Mouse (Mus musculus): ENCODE measurements around the gene Traf4. TPM values are rescaled to one million over a fixed set of nuclear protein-coding genes. Genes with fewer than 3 reads are reported as not detected.
"Not testable (repeated sequence)": the region's sequence is repeated elsewhere in the genome, so short reads cannot be mapped to it uniquely, and the experiment has no call there.

Traf4 gene
- total RNA-seq, 2 experiments from 2014 or later, result 16.1 to 19.9 TPM

DNA sequence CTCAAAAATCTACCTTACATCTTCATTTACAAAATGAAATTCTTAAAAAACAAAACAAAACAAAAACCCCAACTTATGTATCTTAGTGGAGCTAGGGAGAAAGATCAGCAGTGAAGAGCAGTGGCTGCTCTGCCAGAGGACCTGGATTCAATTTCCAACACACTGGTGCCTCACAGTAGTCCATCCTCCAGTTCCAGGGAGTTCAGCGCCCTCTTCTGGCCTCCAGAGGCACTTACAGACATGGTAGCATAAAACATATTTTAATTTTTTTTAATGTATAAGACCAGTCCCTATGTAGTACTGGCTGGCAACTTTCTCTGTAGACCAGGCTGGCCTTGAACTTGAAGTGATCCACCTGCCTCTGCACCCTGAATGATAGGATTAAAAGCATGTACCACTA lies 14.2 kb downstream of the Traf4 start:
- DNase-seq (ENCODE audit: extremely low spot score in 1 of 2, low spot score in 1 of 2), result no peak

DNA sequence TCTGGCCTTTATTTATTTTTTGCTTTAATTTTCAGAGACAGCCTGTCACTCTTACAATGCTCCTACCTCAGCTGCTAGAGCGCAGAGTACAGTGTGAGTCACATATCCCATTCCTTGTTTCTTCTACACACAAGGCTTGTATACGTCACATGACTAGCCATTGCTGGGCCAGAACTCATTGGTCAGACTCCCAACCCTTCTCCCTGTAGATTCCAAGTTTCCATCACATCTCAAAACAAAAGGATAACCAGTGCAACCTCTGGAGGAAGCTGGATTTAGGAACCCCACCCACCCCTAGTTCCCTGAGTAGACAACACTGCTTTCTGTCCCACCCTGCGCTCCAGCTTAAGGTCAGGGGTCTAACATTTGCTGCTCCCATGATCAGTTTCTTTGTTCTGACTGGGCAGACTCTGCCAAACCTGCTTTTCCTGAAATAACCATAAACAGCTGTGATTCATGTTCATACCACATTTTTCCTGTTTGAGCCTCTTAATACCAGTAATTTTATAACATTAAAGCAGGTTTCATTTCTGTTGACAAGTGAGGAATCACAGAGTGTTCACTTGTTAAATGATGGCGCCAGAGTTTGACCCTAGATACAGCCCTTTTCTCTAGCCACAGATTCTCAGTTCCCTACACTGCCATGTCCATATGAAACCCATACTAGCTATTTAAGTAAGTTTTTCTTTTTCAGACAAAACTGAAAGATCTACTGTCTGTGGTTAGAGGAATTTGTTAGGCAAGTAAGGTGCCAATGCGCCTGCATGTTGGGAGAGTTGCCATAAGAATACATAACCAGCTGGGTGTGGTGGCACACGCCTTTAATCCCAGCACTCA lies 18.5 kb downstream of the Traf4 start:
- DNase-seq (ENCODE audit: extremely low spot score in 1 of 2, low spot score in 1 of 2), result no peak

DNA sequence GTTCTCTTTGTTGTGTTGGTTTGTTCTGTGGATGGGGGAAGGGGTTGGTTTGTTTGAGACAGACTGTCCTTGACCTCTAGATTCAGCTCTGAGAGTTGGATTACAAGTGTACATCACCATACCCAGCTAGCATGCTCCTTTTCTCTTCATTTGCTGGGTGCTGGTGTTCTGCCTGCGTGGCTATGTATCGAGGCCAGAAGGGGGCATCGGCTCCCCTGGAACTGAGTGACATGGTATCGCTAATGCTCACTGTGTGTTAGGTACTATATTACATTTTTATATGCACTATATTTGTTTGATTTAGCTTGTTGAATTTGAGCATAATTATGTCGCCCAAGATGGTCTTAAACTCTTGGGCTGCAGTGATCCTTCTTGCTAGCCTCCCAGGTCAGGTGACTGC lies 19.2 kb downstream of the Traf4 start:
- no peak for DNase-seq (ENCODE audit: extremely low spot score in 1 of 2, low spot score in 1 of 2)

DNA sequence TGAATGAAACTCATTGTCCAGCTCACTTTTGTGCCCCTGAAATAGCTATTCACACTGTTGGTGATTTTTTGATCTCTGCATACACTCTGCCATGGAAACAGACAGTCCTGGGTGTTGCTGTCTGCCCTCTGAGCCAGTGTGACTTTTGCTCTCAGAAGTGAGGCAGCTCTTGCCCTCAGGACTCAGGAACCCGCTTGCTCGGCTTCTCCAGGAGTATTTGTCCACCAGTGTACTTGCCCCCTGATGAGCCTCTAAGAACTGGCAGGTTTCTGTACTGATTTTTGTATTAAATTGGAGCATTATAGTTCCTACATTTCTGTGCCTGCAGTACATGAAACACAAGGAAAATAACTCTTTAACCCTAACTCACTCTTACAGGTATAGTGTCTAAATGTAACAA lies 21.9 kb downstream of the Traf4 start:
- no peak for DNase-seq (ENCODE audit: extremely low spot score in 1 of 2, low spot score in 1 of 2)

DNA sequence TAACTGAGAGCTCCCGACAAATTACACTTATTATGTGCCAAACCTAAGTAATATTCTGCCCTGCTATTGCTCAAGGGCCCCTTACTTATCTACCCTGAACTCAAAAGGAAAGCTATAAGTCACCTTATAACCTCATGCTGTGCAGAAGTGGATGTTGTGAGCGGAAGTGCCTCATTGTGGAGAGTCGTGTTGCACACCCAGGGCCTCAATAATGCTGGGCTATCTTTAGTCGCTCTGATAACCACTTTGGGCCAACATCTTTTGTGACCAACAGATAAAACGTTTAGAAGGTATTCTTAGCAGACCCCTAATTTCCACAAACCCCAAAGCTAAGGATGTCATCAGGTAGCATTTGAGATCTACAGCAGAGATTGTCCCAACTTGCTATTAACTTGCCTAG lies 24.7 kb downstream of the Traf4 start:
- no peak for DNase-seq (ENCODE audit: extremely low spot score in 1 of 2, low spot score in 1 of 2)

DNA sequence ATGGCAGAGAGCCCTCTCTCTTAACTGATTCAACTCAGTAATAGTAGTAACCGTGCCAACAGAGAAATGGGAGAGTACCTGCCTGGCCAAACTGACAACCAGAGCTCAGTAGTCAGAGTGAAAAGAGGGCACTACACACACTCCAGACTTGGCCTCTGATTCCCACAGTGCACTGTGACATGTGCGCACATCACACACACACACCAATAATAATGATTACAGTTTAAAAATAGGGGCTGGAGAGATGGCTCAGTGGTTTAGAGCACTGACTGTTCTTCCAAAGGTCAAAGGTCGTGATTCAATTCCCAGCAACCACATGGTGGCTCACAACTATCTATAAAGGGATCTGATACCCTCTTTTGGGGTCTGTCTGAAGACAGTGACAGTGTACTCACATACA lies 27.4 kb downstream of the Traf4 start:
- DNase-seq (ENCODE audit: extremely low spot score in 1 of 2, low spot score in 1 of 2), result no peak

DNA sequence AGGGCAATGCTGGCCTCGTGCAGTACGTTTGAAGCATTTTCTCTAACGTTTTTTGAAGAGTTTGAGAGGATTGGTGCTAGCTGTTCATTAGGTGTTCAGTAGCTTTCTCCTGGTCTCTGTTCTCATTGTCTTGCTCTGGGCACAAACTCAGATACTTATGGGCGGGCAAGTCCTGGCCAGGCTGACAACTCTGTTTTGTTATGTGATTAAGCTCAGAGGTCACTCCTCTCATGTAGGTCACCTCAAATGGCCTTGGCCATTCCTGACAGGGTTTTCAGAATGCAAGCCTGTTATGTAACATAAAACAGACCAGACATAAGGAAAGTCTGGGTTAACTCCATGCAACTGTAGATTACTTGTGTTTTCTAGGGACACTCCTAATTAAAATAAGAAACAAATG lies 27.8 kb downstream of the Traf4 start:
- DNase-seq (ENCODE audit: extremely low spot score in 1 of 2, low spot score in 1 of 2), result no peak

DNA sequence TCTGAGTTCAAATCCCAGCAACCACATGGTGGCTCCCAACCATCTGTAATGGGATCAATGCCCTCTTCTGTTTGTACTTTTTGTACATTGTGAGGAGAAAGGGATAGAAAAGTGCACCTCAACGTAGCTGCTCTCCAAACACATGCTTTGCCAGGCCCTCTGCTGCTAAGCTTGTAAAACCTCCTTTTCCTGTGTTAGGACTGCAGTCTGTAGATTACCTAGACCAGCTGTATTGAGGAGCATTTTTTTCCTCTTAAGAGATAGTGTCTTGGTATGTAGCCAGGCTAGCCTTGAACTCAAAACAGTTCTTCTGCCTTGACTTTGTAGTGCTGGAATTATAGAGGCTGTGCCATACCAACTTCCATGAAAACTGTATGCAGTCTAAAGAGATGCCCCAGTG lies 29.3 kb downstream of the Traf4 start:
- no peak for DNase-seq (ENCODE audit: extremely low spot score in 1 of 2, low spot score in 1 of 2)

DNA sequence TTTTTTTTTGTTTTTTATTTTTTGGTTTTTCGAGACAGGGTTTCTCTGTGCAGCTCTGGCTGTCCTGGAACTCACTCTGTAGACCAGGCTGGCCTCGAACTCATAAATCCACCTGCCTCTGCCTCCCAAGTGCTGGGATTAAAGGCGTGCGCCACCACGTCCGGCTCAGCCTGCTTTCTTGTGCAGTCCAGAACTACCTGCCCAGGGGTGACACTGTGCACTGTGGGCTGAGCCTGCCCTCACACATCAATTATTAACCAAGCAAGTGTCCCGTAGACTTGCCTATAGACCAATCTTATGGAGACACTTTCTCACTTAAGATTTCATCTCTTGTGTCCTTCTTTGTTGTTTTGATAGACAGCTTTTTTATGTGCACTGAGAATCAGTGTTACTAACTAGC lies 30.1 kb downstream of the Traf4 start:
- not testable (repeated sequence) for DNase-seq (ENCODE audit: extremely low spot score in 1 of 2, low spot score in 1 of 2)

DNA sequence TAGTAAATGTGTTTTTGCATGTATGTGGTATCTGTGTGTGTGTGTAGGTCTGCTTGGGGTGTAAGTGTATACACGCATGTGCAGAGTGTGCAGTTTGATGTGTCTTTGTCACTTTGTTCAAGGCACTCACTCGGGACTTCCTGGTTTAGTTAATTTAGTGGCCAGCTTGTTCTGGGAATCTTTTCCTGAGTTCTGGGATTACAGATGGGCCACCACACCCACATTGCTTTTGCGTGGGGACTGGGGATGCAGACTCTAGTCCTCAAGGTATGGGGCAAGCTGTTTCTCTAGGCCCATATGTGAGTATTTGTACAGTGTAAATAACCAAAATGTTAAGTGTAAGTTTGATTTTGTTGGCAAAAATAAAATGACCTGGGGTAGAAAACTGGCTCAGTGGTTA lies 31.0 kb downstream of the Traf4 start:
- DNase-seq (ENCODE audit: extremely low spot score in 1 of 2, low spot score in 1 of 2), result no peak

DNA sequence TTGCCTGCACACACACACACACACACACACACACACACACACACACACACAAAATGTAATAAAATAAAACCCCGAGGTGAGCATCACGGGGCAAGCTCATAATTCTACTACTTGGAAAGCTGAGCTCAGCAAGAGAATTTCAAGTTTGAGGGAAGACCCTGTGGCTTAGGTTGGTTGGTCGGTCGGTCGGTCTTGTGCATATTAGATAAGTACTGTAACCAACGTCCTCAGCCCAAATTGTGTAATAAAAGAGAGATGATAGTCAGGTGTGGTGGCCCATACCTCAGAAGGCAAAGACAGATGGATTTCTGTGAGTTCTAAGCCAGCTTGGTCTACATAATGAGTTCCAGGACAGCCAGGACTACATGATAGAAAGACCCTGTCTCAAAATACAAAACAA lies 31.5 kb downstream of the Traf4 start:
- DNase-seq (ENCODE audit: extremely low spot score in 1 of 2, low spot score in 1 of 2), result no peak

DNA sequence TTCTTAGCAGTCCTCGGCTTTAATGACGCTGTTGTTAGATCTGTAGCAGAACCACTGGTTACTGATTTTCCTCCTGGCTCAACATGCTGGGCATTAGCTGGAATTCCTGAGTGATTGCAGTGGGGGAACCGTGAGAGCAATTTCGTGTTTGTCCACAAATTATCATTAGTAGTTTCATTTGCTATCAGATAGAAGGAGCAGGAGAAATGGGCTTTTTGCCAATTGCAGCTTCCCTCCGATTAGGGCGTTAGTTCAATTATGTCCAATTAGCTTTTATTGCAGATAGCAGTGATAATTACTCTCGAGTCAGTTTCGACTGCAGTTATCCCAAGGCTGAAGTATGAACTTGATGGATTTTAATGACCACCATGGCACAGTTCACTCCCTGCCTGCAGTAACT lies 35.9 kb downstream of the Traf4 start:
- no peak for DNase-seq (ENCODE audit: extremely low spot score in 1 of 2, low spot score in 1 of 2)

DNA sequence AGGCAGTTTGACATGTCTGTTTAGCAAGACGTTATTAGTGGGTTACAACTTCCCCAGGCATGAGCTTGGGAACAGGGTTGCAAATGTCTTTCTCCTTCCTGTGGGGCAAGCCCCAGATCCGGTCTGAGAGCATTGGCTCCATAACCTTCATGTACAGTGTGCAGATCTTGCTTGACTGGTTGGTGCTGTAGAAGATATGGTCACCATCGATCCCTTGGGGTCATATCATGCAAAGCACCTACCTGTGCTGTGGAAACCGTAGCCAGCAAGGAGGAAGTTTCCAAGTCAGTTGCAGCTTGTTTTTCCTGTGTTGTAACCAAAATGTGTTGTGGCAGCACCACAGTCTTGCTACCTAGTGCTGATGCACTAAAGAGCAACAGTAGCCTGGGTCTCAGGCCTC lies 38.6 kb downstream of the Traf4 start:
- no peak for DNase-seq (ENCODE audit: extremely low spot score in 1 of 2, low spot score in 1 of 2)

DNA sequence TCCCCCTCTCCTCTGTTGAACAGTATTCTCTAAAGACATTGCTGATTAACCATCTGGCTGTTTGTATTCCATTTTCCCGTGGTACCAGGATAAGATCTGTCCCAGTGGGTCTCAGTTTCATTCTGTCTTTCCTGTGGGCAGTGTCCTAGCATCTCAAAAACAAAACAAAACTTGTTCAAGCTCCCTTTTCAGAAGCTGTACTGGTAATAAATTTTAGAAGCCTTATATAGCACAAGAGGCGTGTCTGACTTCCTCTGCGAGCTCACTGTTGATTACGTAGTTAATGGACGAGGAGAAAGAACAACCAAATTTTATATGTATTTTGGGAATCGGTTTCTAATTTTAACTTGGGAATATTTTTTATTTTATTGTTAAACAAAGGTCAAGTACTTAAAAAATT lies 39.7 kb downstream of the Traf4 start:
- DNase-seq (ENCODE audit: extremely low spot score in 1 of 2, low spot score in 1 of 2), result no peak

DNA sequence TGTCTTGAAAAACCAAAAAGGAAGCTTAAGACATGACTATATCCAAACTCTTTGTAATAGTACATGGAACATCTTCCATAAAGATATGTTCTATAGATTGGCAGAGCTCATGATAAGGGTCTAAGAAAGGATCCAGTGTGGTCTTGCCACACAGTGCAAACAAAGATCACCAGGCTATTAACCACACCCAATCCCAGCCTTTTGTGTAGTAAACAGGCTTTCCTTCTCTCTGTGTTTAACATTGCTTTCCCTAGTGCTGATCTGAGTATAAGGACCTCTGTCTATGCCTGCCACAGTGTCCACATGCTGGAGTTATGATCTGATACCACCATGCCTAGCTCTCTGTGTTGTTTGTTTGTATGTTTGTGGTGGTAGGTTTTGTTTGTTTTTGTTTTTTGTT lies 41.6 kb downstream of the Traf4 start:
- DNase-seq (ENCODE audit: extremely low spot score in 1 of 2, low spot score in 1 of 2), result no peak

DNA sequence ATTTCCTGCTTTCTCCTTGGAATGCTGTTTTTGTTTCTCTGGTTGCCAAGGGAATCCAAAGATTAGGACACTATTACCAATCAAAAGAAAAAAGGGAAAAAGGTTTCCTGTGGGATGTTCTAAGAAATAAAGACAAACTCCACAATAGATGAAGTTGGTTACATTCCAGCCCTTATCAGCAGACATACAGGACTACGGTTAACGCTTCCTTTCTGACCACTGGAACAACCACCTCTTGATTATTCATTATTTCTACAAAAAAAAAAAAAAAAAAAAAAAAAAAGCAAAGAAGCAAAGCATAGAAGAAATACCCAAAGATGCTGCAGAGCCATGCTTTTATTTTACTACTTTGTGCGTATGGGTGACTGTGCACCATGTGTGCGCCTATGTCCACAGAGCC lies 42.6 kb downstream of the Traf4 start:
- DNase-seq (ENCODE audit: extremely low spot score in 1 of 2, low spot score in 1 of 2), result no peak

DNA sequence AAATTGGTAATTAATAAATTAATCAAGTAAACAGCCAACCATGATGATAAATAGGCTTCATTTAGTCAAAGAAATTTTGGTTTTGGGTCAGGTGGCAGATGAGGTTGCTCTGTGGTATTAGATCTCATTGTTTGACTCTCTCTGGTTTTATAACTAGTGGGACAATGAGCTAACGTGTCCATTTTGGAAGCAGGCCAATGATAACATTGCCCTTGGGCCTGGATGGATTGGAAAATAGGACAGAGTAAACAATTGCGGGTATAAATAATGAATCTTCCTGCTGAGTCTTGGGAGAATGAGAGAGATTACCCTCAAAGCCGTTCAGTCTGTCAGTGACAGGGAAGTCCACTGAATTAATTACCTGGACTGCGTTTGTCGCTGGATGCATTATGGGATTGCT lies 44.2 kb downstream of the Traf4 start:
- DNase-seq (ENCODE audit: extremely low spot score in 1 of 2, low spot score in 1 of 2), result no peak

DNA sequence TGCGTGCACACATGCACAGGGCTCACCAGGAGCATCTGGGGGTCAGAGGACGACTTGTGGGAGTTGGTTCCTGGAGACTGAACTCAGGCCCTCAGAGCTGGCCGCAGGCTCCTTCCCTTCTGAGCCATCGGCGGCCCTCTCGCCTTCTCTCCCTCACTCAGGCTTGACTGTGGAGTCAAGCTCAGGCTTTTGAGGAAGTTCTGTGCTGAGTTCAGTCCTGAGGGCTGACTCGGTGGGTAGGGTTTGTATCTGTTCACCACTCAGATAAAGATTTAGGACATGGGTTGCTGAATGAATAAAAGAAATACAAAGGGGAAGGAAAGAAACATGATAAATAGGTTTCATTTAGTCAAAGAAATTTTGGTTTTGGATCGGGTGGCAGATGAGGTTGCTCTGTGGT lies 45.5 kb downstream of the Traf4 start:
- DNase-seq (ENCODE audit: extremely low spot score in 1 of 2, low spot score in 1 of 2), result no peak

DNA sequence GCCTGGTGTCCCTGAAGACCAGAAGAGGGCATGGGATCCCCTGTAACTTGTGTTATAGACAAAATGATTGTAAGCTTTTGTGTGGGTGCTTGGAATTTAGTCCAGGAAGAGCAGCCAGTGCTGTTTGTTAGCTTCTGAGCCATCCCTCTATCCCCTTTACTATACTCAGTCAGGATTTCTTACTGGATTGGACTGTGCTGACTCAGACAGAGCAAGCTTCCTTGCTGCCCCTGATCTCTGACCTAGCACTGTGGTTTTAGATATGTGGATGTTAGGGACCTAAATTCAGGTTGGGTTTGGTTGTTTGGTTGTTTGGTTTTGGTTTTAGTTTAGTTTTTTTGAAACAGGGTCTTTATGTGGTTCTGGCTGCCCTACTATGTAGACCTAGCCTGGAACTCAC lies 46.9 kb downstream of the Traf4 start:
- DNase-seq (ENCODE audit: extremely low spot score in 1 of 2, low spot score in 1 of 2), result no peak

DNA sequence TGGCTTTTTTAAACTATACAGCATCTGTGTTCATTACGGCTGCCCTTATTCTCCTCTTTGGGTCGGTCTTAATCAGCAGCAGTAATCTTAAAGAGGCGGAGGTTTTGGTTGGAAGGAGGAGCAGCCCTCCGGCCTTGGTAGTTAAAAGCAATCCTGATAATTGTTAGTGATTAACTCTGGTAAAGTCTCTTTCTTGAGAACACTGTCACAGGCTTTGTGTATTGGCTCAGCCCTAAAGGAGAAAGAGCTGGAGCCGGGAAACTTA lies 49.3 kb downstream of the Traf4 start:
- DNase-seq (ENCODE audit: extremely low spot score in 1 of 2, low spot score in 1 of 2), result no peak

DNA sequence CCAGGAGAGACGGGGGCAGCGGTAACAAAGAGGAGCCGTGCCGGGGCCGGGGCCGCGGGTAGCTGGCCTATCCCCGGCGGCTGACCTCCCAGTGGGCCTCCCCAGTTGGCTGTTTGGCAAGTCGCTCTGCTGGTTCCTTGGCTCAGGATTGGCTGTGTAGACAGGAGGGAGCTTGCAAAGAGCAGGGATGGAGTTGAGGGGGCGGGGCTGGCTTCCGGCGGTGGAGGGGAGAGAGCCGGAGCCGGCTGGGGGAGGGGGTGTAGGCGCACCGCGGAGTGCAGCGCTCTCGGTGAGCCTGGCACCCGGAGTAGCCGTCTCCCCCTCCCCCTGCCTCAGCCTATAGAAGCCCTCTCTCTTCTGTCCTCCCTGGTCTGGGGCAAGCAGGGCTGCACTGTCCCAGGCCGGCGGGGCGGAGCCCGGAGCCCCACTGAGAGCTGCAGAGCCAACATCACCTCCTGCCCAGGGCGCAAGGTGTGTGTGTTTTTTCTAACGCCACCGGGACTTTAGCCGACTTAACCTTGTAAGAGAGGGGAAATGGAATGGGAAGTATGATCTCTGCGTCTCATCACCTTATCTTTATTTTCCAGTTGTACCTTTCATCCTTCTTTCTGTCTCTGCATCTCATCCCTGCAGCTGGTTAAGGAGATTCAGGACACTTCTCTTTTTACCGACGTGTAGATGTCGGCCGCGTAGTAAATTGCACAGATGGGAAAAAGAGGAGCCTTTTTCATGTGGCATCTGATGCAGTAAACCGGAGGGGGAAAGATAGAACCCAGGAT lies 49.8 kb downstream of the Traf4 start:
- peak; percentile 75 to 80 for DNase-seq (ENCODE audit: extremely low spot score in 1 of 2, low spot score in 1 of 2)

DNA sequence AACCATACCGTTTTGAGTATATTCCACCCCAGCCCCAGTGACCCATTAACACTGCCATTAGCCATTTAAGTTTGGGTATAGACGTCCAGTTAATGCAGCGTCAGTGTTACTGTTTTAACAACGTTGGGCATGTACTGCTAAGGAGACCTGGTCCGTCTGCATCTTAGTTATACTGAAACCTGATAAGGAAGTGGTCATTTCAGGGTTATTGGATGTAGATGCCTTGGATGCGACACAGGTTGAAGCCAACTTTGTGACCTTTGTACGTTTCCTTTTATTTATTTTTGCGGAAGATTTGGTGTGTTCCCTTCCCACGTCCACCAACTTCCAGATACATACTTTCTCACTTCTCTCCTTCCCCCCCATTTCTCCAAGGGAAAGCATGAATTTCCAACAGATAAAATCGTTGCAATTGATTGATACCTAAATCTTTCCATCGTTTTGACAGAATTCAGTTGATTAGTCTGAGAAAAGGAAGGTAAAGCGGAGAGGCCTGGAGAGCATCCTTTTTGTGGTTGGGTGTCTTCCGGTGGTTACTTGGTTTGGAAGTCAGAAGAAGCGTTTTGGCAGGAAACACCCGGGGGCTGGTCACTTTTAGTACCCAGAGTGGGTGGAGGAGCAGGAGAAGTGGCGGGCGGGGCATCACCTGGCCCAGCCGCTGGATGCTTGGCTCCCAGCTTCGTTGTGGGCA lies 50.6 kb downstream of the Traf4 start:
- no peak for DNase-seq (ENCODE audit: extremely low spot score in 1 of 2, low spot score in 1 of 2)
